Mouse (Mus musculus) kidney, embryonic 15.5 days (tissue): ENCODE results near the gene Slc32a1. TPM values are rescaled to one million over a fixed set of nuclear protein-coding genes. Genes with fewer than 3 reads are reported as not detected.

Experiments used
- ATAC-seq: fragments of 200-750 bp; cut with Nextera tagmentation; replicated peaks from 2 replicates; pipeline ENCODE4 v1.8.0; 2017; ENCODE audit warnings: moderate TSS enrichment; ENCODE audit not compliant: low FRiP score
- H3K27ac ChIP-seq: fragments of 300-500 bp; sonication (generic); 2 replicates; pipeline ENCODE4 v1.5.1; 2015; ENCODE audit warnings: mild to moderate bottlenecking, inconsistent platforms
- H3K27me3 ChIP-seq: fragments of 300-500 bp; sonication (generic); 2 replicates; pipeline ENCODE4 v1.6.1; 2015; ENCODE audit warnings: inconsistent platforms
- H3K36me3 ChIP-seq: fragments of 300-500 bp; sonication (generic); 2 replicates; pipeline ENCODE4 v1.6.1; 2015; ENCODE audit warnings: inconsistent platforms
- H3K4me1 ChIP-seq: fragments of 300-500 bp; sonication (generic); 2 replicates; pipeline ENCODE4 v1.6.1; 2015; ENCODE audit warnings: inconsistent platforms
- H3K4me2 ChIP-seq: fragments of 300-500 bp; sonication (generic); 2 replicates; pipeline ENCODE4 v1.6.1; 2015; ENCODE audit warnings: moderate library complexity, mild to moderate bottlenecking, inconsistent platforms
- H3K4me3 ChIP-seq: fragments of 300-500 bp; sonication (generic); replicated peaks from 2 replicates; pipeline ENCODE4 v1.5.1; 2015; ENCODE audit warnings: mild to moderate bottlenecking, inconsistent platforms
- H3K9ac ChIP-seq: fragments of 300-500 bp; sonication (generic); 2 replicates; pipeline ENCODE4 v1.6.1; 2015; ENCODE audit warnings: mild to moderate bottlenecking, inconsistent platforms
- H3K9me3 ChIP-seq: fragments of 300-500 bp; sonication (generic); replicated peaks from 2 replicates; pipeline ENCODE4 v1.6.1; 2016; ENCODE audit warnings: inconsistent platforms
- WGBS: fragments of 180-500 bp; shearing (Covaris S2); methylation state at CpG from one replicate; pipeline ENCODE4 v1.1.7; 2015; ENCODE audit warnings: mixed read lengths; 5-methylcytosine and 5-hydroxymethylcytosine counted together
- polyA plus RNA-seq: library from polyadenylated mRNA; unstranded; fragments of >200 nt; fragmentation: Nextera tagmentation; extraction: Ambion mirVana; gene quantifications from 2 replicates; pipeline ENCODE4 v1.2.1, GENCODE M21; 2015

The Slc32a1 gene
- polyA plus RNA-seq, 1 experiment from 2014 or later: 0.14 TPM

- ATAC-seq: no peak
- Histone ChIP-seq H3K27me3 (peaks cover 100% of the 10 kb centered on the region), H3K9ac (no peak overlapping the region), H3K9me3 (no peaks in the 10 kb centered on the region), H3K4me1 (peaks cover 50% of the 10 kb centered on the region), H3K27ac (no peak overlapping the region), H3K36me3 (no peaks in the 10 kb centered on the region), H3K4me3 (peak overlapping the region; percentile 16), H3K4me2 (peak overlapping the region; percentile 39)
- 3% methylated on average over 47 of the region's 47 CpGs for WGBS
These were observed 3.9 kb downstream of the Slc32a1 start for GRCm38 (mm10) chr2:158614418-158614955.

GRCm38 (mm10) chr2:158615161-158615680 is 4.7 kb downstream of the Slc32a1 start:
- Histone ChIP-seq H3K9me3 (no peaks in the 10 kb centered on the region), H3K4me2 (peak overlapping the region; percentile 39), H3K4me3 (peak overlapping the region; percentile 16), H3K27ac (no peak overlapping the region), H3K36me3 (no peaks in the 10 kb centered on the region), H3K4me1 (peaks cover 43% of the 10 kb centered on the region), H3K9ac (no peak overlapping the region), H3K27me3 (peaks cover 98% of the 10 kb centered on the region)
- ATAC-seq: no peak
- 2% methylated on average over 24 of the region's 24 CpGs for WGBS

DNA sequence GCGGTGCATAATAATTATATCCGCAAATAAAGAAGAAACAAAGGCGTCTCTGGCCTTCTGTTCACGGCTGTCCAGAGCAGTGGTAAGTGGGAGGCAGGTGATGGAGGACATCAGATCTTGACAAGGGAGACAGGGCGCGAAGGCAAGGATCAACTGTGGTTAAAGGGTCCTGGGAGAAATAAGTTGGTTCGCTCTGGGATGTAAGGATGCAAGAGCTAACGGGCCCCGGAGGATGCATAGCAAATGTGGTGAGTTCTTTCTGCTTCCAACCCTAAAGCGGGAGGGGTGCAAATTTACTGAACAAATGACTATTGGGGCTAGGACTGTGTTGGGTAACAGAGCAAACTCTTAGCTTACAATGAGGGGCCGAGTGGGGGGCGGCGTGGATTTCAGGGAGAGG is 5.1 kb downstream of the Slc32a1 start:
- no peak for ATAC-seq
- Histone ChIP-seq H3K9ac (no peak overlapping the region), H3K4me1 (peaks cover 38% of the 10 kb centered on the region), H3K27me3 (peaks cover 98% of the 10 kb centered on the region), H3K4me3 (0 out of 2 replicates have a peak overlapping the region, but pooled peaks have one; percentile 12), H3K9me3 (no peaks in the 10 kb centered on the region), H3K36me3 (no peaks in the 10 kb centered on the region), H3K4me2 (peak overlapping the region; percentile 5; the same call in 1 of the 2 replicates), H3K27ac (no peak overlapping the region)
- WGBS: 3% methylated on average over 13 of the region's 13 CpGs

DNA sequence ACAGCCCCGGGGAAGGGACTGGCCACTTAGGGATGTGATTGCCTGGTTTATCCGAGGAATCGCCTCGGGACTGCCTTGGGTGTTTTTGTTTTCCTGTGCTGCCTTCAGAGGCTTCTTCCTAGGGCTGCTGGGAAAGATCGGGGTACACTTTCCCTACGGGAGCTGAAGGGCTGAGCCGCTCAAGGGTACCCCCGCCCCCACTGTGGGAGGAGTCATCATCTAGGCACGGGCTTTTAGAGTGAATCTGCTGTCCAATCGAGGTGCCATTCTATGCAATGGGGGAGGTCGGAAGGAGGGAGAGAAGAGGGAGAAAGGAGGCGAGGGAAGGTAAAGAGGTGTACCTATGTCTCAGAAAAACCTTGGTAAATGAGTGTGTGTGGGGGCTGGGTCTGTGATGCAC is 5.7 kb downstream of the Slc32a1 start:
- WGBS: 2% methylated on average over 12 of the region's 12 CpGs

DNA sequence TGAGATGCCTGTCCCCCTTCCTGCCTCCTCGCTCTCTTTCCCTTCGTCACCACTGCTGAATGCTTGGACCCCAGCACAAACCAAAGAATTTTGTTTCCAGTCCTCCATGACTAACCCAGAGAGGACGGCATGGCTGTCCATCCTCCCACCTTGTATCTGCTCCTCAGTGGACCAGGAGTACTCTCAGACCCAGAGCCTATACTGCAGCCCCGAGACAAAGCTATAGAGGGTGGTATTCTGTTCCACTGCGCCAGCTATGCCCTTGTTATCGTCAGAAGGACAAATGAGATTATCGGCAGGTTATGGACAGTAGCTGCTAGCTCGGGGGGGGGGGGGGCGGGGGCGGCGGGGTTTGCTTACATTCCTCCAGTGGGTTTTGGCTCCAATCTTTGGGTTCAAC is 6.2 kb downstream of the Slc32a1 start:
- 16% methylated on average over 11 of the region's 11 CpGs for WGBS
- no peaks in the 10 kb centered on the region for H3K36me3 ChIP-seq
- ATAC-seq: no peak

More for the DNA sequence above, 5.7 kb downstream of the Slc32a1 start:
- Histone ChIP-seq H3K27me3 (peaks cover 98% of the 10 kb centered on the region), H3K27ac (no peak overlapping the region), H3K36me3 (no peaks in the 10 kb centered on the region), H3K9ac (no peak overlapping the region), H3K4me1 (peaks cover 32% of the 10 kb centered on the region), H3K4me3 (0 out of 2 replicates have a peak overlapping the region, but pooled peaks have one; percentile 12), H3K4me2 (0 out of 2 replicates have a peak overlapping the region, but pooled peaks have one; percentile 5), H3K9me3 (no peaks in the 10 kb centered on the region)
- ATAC-seq: no peak

DNA sequence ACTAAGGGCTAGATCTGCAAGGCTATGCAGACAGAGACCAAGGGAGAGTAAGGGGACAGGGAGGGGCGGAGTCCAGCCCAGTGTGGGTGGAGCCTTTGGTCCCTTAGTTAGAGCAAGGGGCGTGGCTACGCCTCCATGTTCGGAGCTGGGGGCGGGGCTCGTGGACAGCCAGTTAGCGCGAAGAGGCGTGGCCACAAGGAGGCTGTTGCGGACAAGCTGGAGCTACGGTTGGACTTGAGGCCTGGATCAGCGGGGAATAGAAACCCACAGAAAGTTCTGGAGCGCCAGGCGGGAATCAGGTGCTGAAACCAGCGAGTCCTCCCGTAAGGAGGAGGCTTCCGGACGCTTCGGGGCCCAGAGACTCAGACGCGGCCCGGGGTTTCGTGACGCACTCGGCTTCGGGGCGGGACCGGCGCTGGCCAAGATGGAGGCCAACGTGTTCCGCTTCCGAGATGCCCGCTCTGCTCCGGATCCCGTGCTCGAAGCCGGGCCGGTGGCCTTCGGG is 14.2 kb downstream of the Slc32a1 start, which contains the start of gene Actr5:
Gene Actr5, plus strand, starts transcription at position 171 of the 505 bp plus-strand sequence.
- WGBS: under 1% methylated on average over 39 of the region's 39 CpGs
- H3K27ac ChIP-seq: peak within 1 kb of the TSS; percentile 97
- peak within 1 kb of the TSS; percentile 82 for H3K4me2 ChIP-seq
- peaks cover 27% of the 10 kb centered on the region for H3K27me3 ChIP-seq
- H3K36me3 ChIP-seq: peaks cover 27% of the 10 kb centered on the region
- no peaks in the 10 kb centered on the region for H3K9me3 ChIP-seq
- peak within 1 kb of the TSS; percentile 88 for H3K4me3 ChIP-seq
- peaks cover 15% of the 10 kb centered on the region for H3K4me1 ChIP-seq
- H3K9ac ChIP-seq: peak within 1 kb of the TSS; percentile 82
- peak; percentile 95 for ATAC-seq

More for the DNA sequence above, 6.2 kb downstream of the Slc32a1 start:
- Histone ChIP-seq H3K4me2 (no peak overlapping the region), H3K9ac (no peak overlapping the region), H3K27ac (no peak overlapping the region), H3K4me3 (no peak overlapping the region), H3K9me3 (no peaks in the 10 kb centered on the region), H3K4me1 (peaks cover 28% of the 10 kb centered on the region), H3K27me3 (peaks cover 98% of the 10 kb centered on the region)

DNA sequence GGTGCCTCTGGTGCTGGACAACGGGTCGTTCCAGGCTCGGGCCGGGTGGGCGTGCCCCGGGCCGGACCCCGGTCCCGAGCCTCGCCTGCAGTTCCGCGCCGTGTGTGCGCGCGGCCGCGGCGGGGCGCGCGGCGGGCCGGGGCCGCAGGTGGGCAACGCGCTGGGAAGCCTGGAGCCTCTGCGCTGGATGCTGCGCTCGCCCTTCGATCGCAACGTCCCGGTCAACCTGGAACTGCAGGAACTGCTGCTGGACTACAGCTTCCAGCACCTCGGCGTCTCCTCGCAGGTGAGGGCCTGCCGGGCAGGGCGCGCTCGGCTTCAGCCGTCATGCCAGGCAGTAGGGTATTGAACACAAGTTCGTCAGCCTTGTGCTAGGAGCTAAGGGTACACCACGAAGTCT is 14.7 kb downstream of the Slc32a1 start:
- Histone ChIP-seq H3K36me3 (peaks cover 31% of the 10 kb centered on the region), H3K27me3 (peaks cover 25% of the 10 kb centered on the region), H3K4me1 (peaks cover 15% of the 10 kb centered on the region), H3K4me2 (peak overlapping the region; percentile 82), H3K9ac (peak overlapping the region; percentile 82), H3K9me3 (no peaks in the 10 kb centered on the region), H3K27ac (peak overlapping the region; percentile 97), H3K4me3 (peak overlapping the region; percentile 88)
- WGBS: under 1% methylated on average over 44 of the region's 44 CpGs
- ATAC-seq: no peak; the same call in 1 of the 2 replicates

DNA sequence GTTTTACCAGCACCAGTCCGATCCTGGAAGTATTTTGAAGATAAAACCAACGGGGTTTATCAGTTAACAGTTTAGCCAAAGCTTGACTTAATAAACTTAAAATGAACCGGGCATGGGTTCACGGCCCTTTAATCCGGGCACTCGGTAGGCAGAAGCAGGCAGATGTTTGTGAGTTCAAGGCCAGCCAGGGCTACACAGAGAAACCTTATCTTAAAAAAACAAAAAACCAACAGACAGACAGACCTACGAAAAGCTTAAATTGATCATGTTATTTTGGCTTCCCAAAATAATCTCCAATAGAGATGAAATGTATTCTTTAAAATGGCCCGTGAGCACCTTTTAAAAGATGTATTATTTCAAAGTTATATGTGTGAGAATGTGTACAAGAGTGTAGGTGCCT is 15.1 kb downstream of the Slc32a1 start:
- Histone ChIP-seq H3K4me2 (peak overlapping the region; percentile 82), H3K4me3 (peak overlapping the region; percentile 88), H3K4me1 (peaks cover 15% of the 10 kb centered on the region), H3K27me3 (peaks cover 20% of the 10 kb centered on the region), H3K9me3 (no peaks in the 10 kb centered on the region), H3K36me3 (peaks cover 36% of the 10 kb centered on the region), H3K9ac (peak overlapping the region; percentile 82), H3K27ac (no peak overlapping the region; the same call in 1 of the 2 replicates)
- WGBS: 37% methylated on average over 8 of the region's 8 CpGs
- no peak for ATAC-seq

DNA sequence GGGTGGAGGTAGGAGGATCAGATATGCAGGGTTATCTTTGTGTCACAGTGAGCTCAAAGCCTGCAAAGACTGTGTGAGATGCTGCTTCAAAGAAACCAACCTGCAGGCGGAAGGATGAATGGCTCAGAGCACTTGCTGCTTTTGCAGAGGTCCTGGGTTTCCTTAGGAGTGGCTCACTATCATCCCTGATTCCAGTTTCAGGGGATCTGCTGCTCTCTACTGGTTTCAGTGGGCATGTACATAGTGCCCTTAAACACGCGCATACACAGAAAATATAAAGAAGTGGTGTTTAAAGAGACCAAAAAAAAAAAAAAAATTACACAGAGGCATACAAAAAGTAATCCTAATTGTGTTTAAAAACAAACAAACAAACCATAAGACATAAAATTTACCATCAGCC is 18.3 kb downstream of the Slc32a1 start:
- Histone ChIP-seq H3K36me3 (peaks cover 67% of the 10 kb centered on the region), H3K9me3 (no peaks in the 10 kb centered on the region), H3K4me2 (no peak overlapping the region), H3K27ac (no peak overlapping the region), H3K27me3 (no peaks in the 10 kb centered on the region), H3K4me3 (no peak overlapping the region), H3K9ac (no peak overlapping the region), H3K4me1 (peaks cover 15% of the 10 kb centered on the region)
- WGBS: 77% methylated on average over 3 of the region's 3 CpGs
- no peak for ATAC-seq

- Histone ChIP-seq H3K4me1 (peaks cover 15% of the 10 kb centered on the region), H3K27me3 (no peaks in the 10 kb centered on the region), H3K4me2 (no peak overlapping the region), H3K27ac (no peak overlapping the region), H3K9ac (no peak overlapping the region), H3K4me3 (no peak overlapping the region), H3K36me3 (peaks cover 70% of the 10 kb centered on the region), H3K9me3 (no peaks in the 10 kb centered on the region)
- no peak for ATAC-seq
- WGBS: 81% methylated on average over 1 of the region's 1 CpGs
These were observed 18.8 kb downstream of the Slc32a1 start for GRCm38 (mm10) chr2:158629414-158629813.

GRCm38 (mm10) chr2:158631873-158632272 is 21.3 kb downstream of the Slc32a1 start:
- Histone ChIP-seq H3K4me1 (no peaks in the 10 kb centered on the region; the same call in 1 of the 2 replicates), H3K4me2 (no peak overlapping the region), H3K36me3 (peaks cover 95% of the 10 kb centered on the region), H3K9ac (no peak overlapping the region), H3K4me3 (no peak overlapping the region), H3K9me3 (no peaks in the 10 kb centered on the region), H3K27me3 (no peaks in the 10 kb centered on the region), H3K27ac (no peak overlapping the region)
- WGBS: 75% methylated on average over 5 of the region's 5 CpGs
- no peak for ATAC-seq

GRCm38 (mm10) chr2:158641869-158642268 is 31.3 kb downstream of the Slc32a1 start:
- ATAC-seq: no peak

More at GRCm38 (mm10) chr2:158641869-158642268, 31.3 kb downstream of the Slc32a1 start:
- no peak overlapping the region for H3K4me2 ChIP-seq
- no peaks in the 10 kb centered on the region for H3K27me3 ChIP-seq
- WGBS: 9% methylated on average over 2 of the region's 2 CpGs
- no peak overlapping the region for H3K4me3 ChIP-seq
- H3K27ac ChIP-seq: no peak overlapping the region
- no peaks in the 10 kb centered on the region for H3K4me1 ChIP-seq
- H3K9me3 ChIP-seq: no peaks in the 10 kb centered on the region
- H3K9ac ChIP-seq: no peak overlapping the region
- H3K36me3 ChIP-seq: peaks cover 44% of the 10 kb centered on the region
